Mouse (Mus musculus) forebrain, embryonic 14.5 days (tissue): ENCODE measurements around the gene Cog5. TPM values are rescaled to one million over a fixed set of nuclear protein-coding genes. Genes with fewer than 3 reads are reported as not detected.

Source experiments
- ATAC-seq: fragments of 200-750 bp; cut with Nextera tagmentation; 2 replicates; pipeline ENCODE4 v1.8.0; 2017; ENCODE audit warnings: mild to moderate bottlenecking, moderate library complexity
- DNase-seq: peaks from one replicate; pipeline ENCODE4 v3.0.0-alpha.2; 2015; ENCODE audit warnings: low spot score
- H3K27ac ChIP-seq: fragments of 300-500 bp; sonication (generic); 2 replicates; pipeline ENCODE4 v1.5.1; 2014; ENCODE audit warnings: low read depth, mild to moderate bottlenecking, control low read depth, low read length, moderate library complexity
- H3K27me3 ChIP-seq: fragments of 300-500 bp; sonication (generic); replicated peaks from 2 replicates; pipeline ENCODE4 v1.6.1; 2014; ENCODE audit warnings: low read length, control low read depth, mixed read lengths; ENCODE audit not compliant: control insufficient read depth, insufficient read depth
- H3K36me3 ChIP-seq: fragments of 300-500 bp; sonication (generic); 2 replicates; pipeline ENCODE4 v1.6.1; 2014; ENCODE audit warnings: low read length, control low read depth; ENCODE audit not compliant: control insufficient read depth, insufficient read depth
- H3K4me1 ChIP-seq: fragments of 300-500 bp; sonication (generic); 2 replicates; pipeline ENCODE4 v1.6.1; 2014; ENCODE audit warnings: antibody characterized with exemption, low read length, control low read depth; ENCODE audit not compliant: control insufficient read depth, insufficient read depth
- H3K4me2 ChIP-seq: fragments of 300-500 bp; sonication (generic); 2 replicates; pipeline ENCODE4 v1.6.1; 2014; ENCODE audit warnings: mild to moderate bottlenecking, control low read depth, low read length
- H3K4me3 ChIP-seq: fragments of 300-500 bp; sonication (generic); 2 replicates; pipeline ENCODE4 v1.5.1; 2014; ENCODE audit warnings: low read depth, low read length, control low read depth
- H3K9ac ChIP-seq: fragments of 300-500 bp; sonication (generic); 2 replicates; pipeline ENCODE4 v1.6.1; 2014; ENCODE audit warnings: mild to moderate bottlenecking, low read length, control low read depth, moderate library complexity
- H3K9me3 ChIP-seq: fragments of 300-500 bp; sonication (generic); replicated peaks from 2 replicates; pipeline ENCODE4 v1.6.1; 2016; ENCODE audit warnings: low read length, control low read depth, mixed read lengths; ENCODE audit not compliant: control insufficient read depth
- WGBS: fragments of 180-500 bp; shearing (Covaris S2); extraction: QIAGEN DNeasy Blood & Tissue Kit; methylation state at CpG from one replicate; pipeline ENCODE4 v1.1.7; 2014; 5-methylcytosine and 5-hydroxymethylcytosine counted together
- polyA plus RNA-seq: library from polyadenylated mRNA; unstranded; fragments of >200 nt; fragmentation: Nextera tagmentation; extraction: Ambion mirVana; gene quantifications from 2 replicates; pipeline ENCODE4 v1.2.1, GENCODE M21; 2014

The Cog5 gene
- polyA plus RNA-seq, 1 experiment from 2014 or later, result 25.1 TPM

DNA sequence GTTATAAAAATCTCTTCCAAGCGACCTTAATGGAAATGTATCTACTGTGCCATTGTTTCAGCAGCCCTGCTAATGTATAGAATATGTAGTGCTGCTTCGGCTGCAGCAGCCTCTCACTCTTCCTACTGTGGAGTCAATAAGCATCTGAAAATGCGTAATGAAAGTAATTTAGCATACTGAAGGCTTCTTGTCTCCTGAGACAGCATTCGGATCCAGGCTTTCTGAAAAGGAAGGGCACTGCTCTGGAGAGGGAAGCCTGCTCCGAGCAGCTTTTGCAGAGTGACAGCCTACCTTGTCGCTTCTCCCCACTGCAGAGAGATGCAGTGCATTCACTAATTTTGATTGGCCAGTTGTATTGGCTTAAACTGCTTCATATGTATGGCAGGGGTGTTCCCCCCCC, 58.9 kb downstream of the Cog5 start, which contains the start of gene Gpr22:
Gene Gpr22, minus strand, starts transcription at position 348 of the 400 bp plus-strand sequence.
- Histone ChIP-seq H3K4me1 (no peaks in the 10 kb centered on the region; the same call in 1 of the 2 replicates), H3K4me2 (peak within 1 kb of the TSS; percentile 43)

DNA sequence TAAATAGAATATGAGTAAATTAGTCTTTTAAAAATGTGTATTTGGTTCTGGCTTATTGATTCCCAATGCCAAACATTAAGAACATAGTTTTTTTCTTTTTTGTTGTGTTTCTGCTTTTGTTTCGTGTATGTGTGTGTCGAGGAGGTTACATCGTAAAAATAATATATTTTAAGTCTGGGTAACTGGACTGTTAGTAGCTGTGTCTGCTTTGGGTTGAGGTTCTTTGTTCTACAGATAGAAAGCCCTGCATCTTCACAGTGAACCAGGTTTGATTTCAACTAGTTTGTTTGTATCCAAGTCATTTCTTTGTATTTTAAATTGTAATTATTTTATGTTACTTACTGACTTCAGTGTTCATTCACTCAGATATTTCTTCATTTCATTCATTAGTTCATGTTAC, 59.4 kb downstream of the Cog5 start:
- ATAC-seq, result no peak
- no peak overlapping the region for H3K27ac ChIP-seq
- H3K9ac ChIP-seq, result no peak overlapping the region
- H3K4me3 ChIP-seq, result peak overlapping the region; percentile 31; the same call in 1 of the 2 replicates
- H3K9me3 ChIP-seq, result no peaks in the 10 kb centered on the region
- DNase-seq, result no peak
- no peaks in the 10 kb centered on the region for H3K36me3 ChIP-seq
- H3K4me2 ChIP-seq, result peak overlapping the region; percentile 40; the same call in 1 of the 2 replicates
- no peaks in the 10 kb centered on the region; the same call in 1 of the 2 replicates for H3K4me1 ChIP-seq
- no peaks in the 10 kb centered on the region for H3K27me3 ChIP-seq
- WGBS, result 94% methylated on average over 3 of the region's 3 CpGs

More for the DNA sequence above, 58.9 kb downstream of the Cog5 start, which contains the start of gene Gpr22:
- H3K36me3 ChIP-seq, result no peaks in the 10 kb centered on the region
- peak within 1 kb of the TSS; percentile 31 for H3K4me3 ChIP-seq
- ATAC-seq (peak; percentile 94), DNase-seq (peak; percentile 70)
- WGBS, result 25% methylated on average over 6 of the region's 6 CpGs
- peak within 1 kb of the TSS; percentile 70 for H3K27ac ChIP-seq
- peak within 1 kb of the TSS; percentile 57 for H3K9ac ChIP-seq
- H3K9me3 ChIP-seq, result no peaks in the 10 kb centered on the region
- H3K27me3 ChIP-seq, result no peaks in the 10 kb centered on the region

DNA sequence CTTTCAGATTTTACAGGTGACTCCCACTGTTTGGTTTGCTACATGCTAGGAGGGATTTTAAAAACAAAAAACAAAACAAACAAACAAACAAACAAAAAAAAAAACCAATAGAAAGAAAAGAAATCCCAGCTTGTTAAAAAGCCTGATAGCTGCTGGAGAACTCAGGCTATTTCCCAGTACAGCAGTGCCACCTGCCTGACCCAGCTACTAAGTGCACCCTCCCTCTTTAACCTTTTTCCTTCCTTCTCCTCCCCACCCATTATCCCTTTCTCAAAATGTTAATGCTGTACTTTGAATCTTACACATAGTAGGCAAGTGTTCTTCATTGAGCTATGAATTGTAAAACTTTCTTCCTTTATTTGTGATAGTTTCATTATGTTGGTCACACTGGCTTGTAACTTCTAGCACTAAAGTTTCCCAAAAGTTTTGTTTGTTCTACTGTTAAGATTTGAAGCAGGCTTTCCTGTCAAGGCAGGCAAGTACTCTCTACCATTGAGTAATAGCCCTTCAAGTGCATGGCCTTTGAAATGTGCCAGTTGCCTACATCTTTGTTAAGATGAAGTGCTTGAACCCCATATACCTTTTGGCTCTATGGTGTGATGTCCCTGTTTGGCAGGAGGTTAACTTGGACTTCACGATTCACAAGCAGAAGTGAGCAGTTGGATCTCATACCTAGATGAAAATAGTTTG, 65.1 kb downstream of the Cog5 start:
- no peak overlapping the region for H3K9ac ChIP-seq
- DNase-seq, result no peak

DNA sequence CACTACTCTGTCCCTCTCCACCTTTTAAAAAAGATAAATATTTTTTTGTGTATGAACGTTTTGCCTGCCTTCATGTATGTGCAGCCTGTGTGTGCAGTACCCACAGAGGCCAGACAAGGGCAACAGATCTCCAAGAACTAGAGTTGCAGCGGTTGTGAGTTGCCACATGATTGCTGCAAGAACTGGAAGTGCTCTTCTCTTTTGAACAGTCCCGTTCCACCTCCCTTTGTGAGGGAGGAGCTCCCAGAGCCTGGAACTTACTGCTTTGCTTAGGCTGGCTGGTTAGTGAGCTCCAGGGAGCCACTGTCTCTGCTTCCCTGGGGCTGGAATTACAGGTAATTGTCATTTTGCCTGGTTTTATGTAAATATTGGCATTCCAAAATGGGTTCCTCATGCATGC, 69.9 kb downstream of the Cog5 start:
- Histone ChIP-seq H3K27me3 (no peaks in the 10 kb centered on the region), H3K27ac (no peak overlapping the region)
- ATAC-seq, result no peak

More for the DNA sequence above, 65.1 kb downstream of the Cog5 start:
- Histone ChIP-seq H3K4me2 (no peak overlapping the region), H3K27me3 (no peaks in the 10 kb centered on the region), H3K27ac (no peak overlapping the region), H3K9me3 (no peaks in the 10 kb centered on the region), H3K4me3 (no peak overlapping the region), H3K36me3 (no peaks in the 10 kb centered on the region), H3K4me1 (no peaks in the 10 kb centered on the region)
- 94% methylated on average over 1 of the region's 1 CpGs for WGBS
- no peak for ATAC-seq

DNA sequence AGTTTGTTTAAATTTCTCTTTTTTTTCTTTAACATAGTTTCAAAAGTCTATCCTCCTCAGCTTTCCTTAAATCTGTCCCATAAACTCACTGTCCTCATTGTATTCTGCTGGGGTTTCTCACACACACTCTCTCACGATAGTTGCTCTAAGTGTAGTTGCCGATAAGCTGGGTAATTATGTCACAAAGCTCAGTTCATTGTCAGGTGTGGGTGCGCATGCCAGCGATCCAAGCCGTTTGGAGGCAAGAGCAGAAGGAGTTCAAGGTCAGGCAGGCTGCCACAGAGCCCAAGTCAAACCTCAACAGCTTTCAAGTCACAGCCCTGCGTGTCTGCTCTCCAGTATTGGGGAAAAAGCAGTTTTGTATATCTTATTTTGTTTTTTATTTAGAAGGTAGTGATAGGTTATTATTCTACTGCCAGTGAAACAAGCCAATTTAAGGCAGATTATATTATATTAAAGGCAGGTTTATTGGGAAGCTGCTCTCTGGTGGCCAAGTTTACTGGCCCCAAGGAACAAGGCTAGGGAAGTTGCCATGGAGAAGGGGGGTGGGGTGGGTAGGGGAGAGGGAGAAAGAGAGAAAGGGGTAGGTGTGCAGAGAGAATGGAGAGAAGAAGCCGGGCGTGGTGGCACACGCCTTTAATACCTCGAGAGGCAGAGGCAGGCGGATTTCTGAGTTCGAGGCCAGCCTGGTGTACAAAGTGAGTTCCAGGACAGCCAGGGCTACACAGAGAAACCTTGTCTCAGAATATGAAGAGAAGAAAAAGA, 71.0 kb downstream of the Cog5 start:
- Histone ChIP-seq H3K4me2 (no peak overlapping the region), H3K4me3 (no peak overlapping the region), H3K9ac (no peak overlapping the region), H3K36me3 (no peaks in the 10 kb centered on the region), H3K27me3 (no peaks in the 10 kb centered on the region), H3K4me1 (no peaks in the 10 kb centered on the region), H3K27ac (no peak overlapping the region), H3K9me3 (no peaks in the 10 kb centered on the region)
- ATAC-seq (no peak), DNase-seq (no peak)
- WGBS, result 87% methylated on average over 12 of the region's 12 CpGs

More for the DNA sequence above, 69.9 kb downstream of the Cog5 start:
- no peak for DNase-seq
- Histone ChIP-seq H3K9me3 (no peaks in the 10 kb centered on the region), H3K36me3 (no peaks in the 10 kb centered on the region), H3K9ac (no peak overlapping the region), H3K4me3 (no peak overlapping the region), H3K4me2 (no peak overlapping the region), H3K4me1 (no peaks in the 10 kb centered on the region)
- WGBS, result 90% methylated on average over 3 of the region's 3 CpGs

DNA sequence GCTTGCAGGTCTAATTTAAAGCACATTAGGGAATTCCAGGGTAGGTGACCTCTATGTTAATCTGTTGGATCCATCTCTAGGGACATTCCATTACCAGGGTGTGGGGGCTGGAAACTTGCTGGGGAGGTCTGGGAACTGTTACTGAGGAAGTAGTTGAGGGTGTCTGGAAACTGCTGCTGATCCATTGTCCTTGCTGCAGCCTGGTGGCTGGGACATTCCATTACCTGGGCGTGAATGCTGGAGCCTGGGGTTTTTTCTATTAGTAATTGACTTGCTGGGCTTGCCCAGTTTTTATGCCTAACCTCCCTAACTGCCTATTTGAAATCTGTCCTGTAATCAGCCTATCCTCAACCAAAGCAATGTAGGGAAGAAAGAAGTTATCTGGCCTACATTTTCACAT, 72.0 kb downstream of the Cog5 start:
- DNase-seq, result no peak
- Histone ChIP-seq H3K9me3 (no peaks in the 10 kb centered on the region), H3K27ac (no peak overlapping the region), H3K4me3 (no peak overlapping the region), H3K27me3 (no peaks in the 10 kb centered on the region), H3K9ac (no peak overlapping the region), H3K36me3 (no peaks in the 10 kb centered on the region), H3K4me2 (no peak overlapping the region), H3K4me1 (no peaks in the 10 kb centered on the region)
- WGBS, result 26% methylated on average over 1 of the region's 1 CpGs
- ATAC-seq, result no peak

DNA sequence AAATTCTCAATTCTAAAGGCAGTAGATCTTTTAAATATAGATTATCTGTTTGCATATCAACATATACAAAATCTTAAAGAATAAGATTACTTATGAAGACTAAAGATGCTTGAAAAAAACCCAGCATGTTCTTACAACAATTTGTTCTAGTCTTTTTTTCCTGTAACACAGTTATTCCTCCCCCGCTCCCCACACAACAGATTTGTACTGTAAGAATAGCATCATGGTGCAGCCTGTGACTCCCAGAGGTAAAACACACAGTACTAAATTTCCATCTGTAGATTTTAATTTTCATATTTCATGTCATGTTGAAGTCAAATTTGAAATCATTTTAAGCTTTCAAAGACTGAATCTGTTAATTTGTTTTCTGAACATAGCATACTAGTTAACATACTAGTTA, 75.5 kb downstream of the Cog5 start:
- no peak overlapping the region for H3K9ac ChIP-seq
- H3K4me2 ChIP-seq, result no peak overlapping the region
- ATAC-seq (no peak), DNase-seq (no peak)
- no peaks in the 10 kb centered on the region for H3K9me3 ChIP-seq
- H3K27me3 ChIP-seq, result no peaks in the 10 kb centered on the region
- no peaks in the 10 kb centered on the region for H3K4me1 ChIP-seq
- 96% methylated on average over 1 of the region's 1 CpGs for WGBS
- H3K27ac ChIP-seq, result no peak overlapping the region
- no peak overlapping the region for H3K4me3 ChIP-seq
- no peaks in the 10 kb centered on the region for H3K36me3 ChIP-seq

DNA sequence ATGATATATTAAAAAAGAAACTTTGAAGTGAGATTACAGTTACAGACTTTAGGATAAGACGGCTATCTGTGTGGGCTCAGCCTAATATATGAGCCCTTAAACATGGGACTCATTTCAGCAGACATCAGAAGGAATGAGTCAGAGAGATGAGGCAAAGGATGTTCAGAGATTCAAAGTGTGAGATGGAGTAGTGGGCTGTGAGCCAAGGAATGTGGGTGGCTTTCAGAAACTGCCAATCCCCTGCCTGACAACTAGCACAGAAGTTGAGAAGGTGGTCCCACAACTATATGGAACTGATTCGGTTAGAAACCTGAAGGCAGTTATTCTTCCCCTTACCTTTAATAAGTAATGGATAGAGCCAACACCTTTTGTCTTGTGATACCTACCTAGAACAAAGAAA, 79.9 kb downstream of the Cog5 start:
- WGBS, result 98% methylated on average over 2 of the region's 2 CpGs
- H3K36me3 ChIP-seq, result no peaks in the 10 kb centered on the region
- no peaks in the 10 kb centered on the region for H3K27me3 ChIP-seq
- no peaks in the 10 kb centered on the region for H3K4me1 ChIP-seq
- DNase-seq, result no peak
- H3K4me2 ChIP-seq, result no peak overlapping the region
- H3K9me3 ChIP-seq, result no peaks in the 10 kb centered on the region
- no peak overlapping the region for H3K9ac ChIP-seq
- ATAC-seq, result no peak
- H3K4me3 ChIP-seq, result no peak overlapping the region
- no peak overlapping the region for H3K27ac ChIP-seq

DNA sequence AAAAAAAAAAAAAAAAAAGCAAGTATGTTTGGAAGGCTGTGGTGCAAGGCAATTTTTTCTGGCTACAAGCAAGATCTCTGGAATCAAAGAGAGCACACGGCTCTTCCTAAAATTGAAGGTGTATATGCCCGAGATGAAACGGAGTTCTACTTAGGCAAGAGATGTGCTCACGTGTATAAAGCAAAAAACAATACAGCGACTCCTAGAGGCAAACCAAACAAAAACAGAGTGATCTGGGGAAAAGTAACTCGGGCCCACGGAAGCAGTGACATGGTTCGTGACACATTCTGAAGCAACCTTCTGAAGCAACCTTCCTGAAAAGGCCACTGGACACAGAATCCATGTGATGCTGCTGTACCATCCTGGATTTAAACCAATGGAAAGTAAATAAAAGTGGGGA, 92.6 kb downstream of the Cog5 start:
- Histone ChIP-seq H3K4me1 (no peaks in the 10 kb centered on the region), H3K9ac (no peak overlapping the region), H3K9me3 (no peaks in the 10 kb centered on the region; the same call in 1 of the 2 replicates), H3K27ac (no peak overlapping the region), H3K36me3 (no peaks in the 10 kb centered on the region), H3K4me3 (no peak overlapping the region), H3K27me3 (no peaks in the 10 kb centered on the region), H3K4me2 (no peak overlapping the region)
- DNase-seq (no peak), ATAC-seq (no peak)
- WGBS, result 84% methylated on average over 8 of the region's 8 CpGs
